Mouse (Mus musculus) hindbrain, embryonic 10.5 days (tissue): ENCODE data around the gene Actc1. TPM values are rescaled to one million over a fixed set of nuclear protein-coding genes. Genes with fewer than 3 reads are reported as not detected.

Experiments
- polyA plus RNA-seq: library from polyadenylated mRNA; unstranded; fragments of >200 nt; fragmentation: Nextera tagmentation; extraction: Ambion mirVana; gene quantifications from 2 replicates; pipeline ENCODE4 v1.2.1, GENCODE M21; 2016

Actc1 gene
- polyA plus RNA-seq, 1 experiment from 2014 or later: 6.3 TPM

Other genes starting within 250 kb of the Actc1 start
- gene Scg5, start 224.4 kb downstream of the Actc1 start, polyA plus RNA-seq: 18.4 and 43.0 TPM in 2 replicates
- 31.6 and 33.9 TPM in 2 replicates for gene Arhgap11a, start 204.9 kb downstream of the Actc1 start, polyA plus RNA-seq
- gene Gjd2, start 39.9 kb downstream of the Actc1 start, polyA plus RNA-seq: 0.17 and 0.48 TPM in 2 replicates
- 39.2 and 47.8 TPM in 2 replicates for gene Aqr, start 133.5 kb upstream of the Actc1 start, polyA plus RNA-seq
- gene Zfp770, start 147.9 kb upstream of the Actc1 start, polyA plus RNA-seq: 2.3 and 2.9 TPM in 2 replicates